In genomic region chr4:155020813-155021212, GRCm38 (mm10) we compare ENCODE assay signal across 16 mouse cellular contexts. TPM values are rescaled to one million over a fixed set of nuclear protein-coding genes. Genes with fewer than 3 reads are reported as not detected.
"Had no signal": no experiment of that assay in that cellular context is flagged by ENCODE, and none has a peak within 500 bp of the region (broad histone marks: within the 10 kb centered on the region; RNA-seq: fewer than 3 reads in every experiment).

No protein-coding gene starts in this region.

- H3K27ac ChIP-seq: neural tube, embryonic 12.5 days; neural tube, embryonic 13.5 days; neural tube, embryonic 15.5 days had no signal

- H3K36me3 ChIP-seq: neural tube, embryonic 12.5 days; neural tube, embryonic 13.5 days; neural tube, embryonic 15.5 days; stomach, embryonic 15.5 days had no signal

- DNase-seq: retina, postnatal 1 day; right cerebral cortex, adult 18-20 months; right cerebral cortex, postnatal 14 days; right cerebral cortex, postnatal 25 days; spleen, adult 18-20 months; thymus, adult 18-20 months; thymus, adult 2 months; thymus, postnatal 14 days; thymus, postnatal 25 days; thymus, postnatal 36 days; thymus, postnatal 4 days had no signal

- H3K27me3 ChIP-seq: stomach, embryonic 15.5 days had no signal

- H3K9ac ChIP-seq: neural tube, embryonic 12.5 days; neural tube, embryonic 13.5 days; neural tube, embryonic 15.5 days; stomach, embryonic 15.5 days had no signal

- H3K9me3 ChIP-seq: neural tube, embryonic 12.5 days; neural tube, embryonic 13.5 days; neural tube, embryonic 15.5 days; stomach, embryonic 15.5 days had no signal

- H3K4me2 ChIP-seq: neural tube, embryonic 12.5 days; neural tube, embryonic 13.5 days; neural tube, embryonic 15.5 days; stomach, embryonic 15.5 days had no signal

- H3K4me3 ChIP-seq: neural tube, embryonic 12.5 days; neural tube, embryonic 13.5 days; neural tube, embryonic 15.5 days; stomach, embryonic 15.5 days had no signal

RNA-seq across cellular contexts. Expression of gene Plch2, which starts 35.8 kb away (rescaled TPM):
- total RNA-seq: neutrophil, adult 5-6 weeks had no signal
